Mouse (Mus musculus) hindbrain, embryonic 16.5 days (tissue): ENCODE measurements at regions not wholly inside any gene's neighbourhood (a gene's known extent, or its start where the extent isn't known, plus 50 kb on each side); places are given as distances from the start of the nearest gene placed in this dataset.

Experiments
- ATAC-seq: fragments of 200-750 bp; cut with Nextera tagmentation; 2 replicates; pipeline ENCODE4 v1.8.0; 2017; ENCODE audit warnings: moderate TSS enrichment, moderate library complexity
- H3K27ac ChIP-seq: fragments of 300-500 bp; sonication (generic); 2 replicates; pipeline ENCODE4 v1.5.1; 2014; ENCODE audit warnings: low read depth, mild to moderate bottlenecking, control low read depth, low read length, moderate library complexity
- H3K27me3 ChIP-seq: fragments of 300-500 bp; sonication (generic); replicated peaks from 2 replicates; pipeline ENCODE4 v1.6.1; 2014; ENCODE audit warnings: low read length; ENCODE audit not compliant: control insufficient read depth, insufficient read depth
- H3K36me3 ChIP-seq: fragments of 300-500 bp; sonication (generic); 2 replicates; pipeline ENCODE4 v1.6.1; 2014; ENCODE audit warnings: mild to moderate bottlenecking, low read length, moderate library complexity, mixed read lengths; ENCODE audit not compliant: control insufficient read depth, insufficient read depth
- H3K4me1 ChIP-seq: fragments of 300-500 bp; sonication (generic); 2 replicates; pipeline ENCODE4 v1.6.1; 2014; ENCODE audit warnings: low read depth, low read length; ENCODE audit not compliant: control insufficient read depth, insufficient read depth
- H3K4me2 ChIP-seq: fragments of 300-500 bp; sonication (generic); 2 replicates; pipeline ENCODE4 v1.6.1; 2014; ENCODE audit warnings: mild to moderate bottlenecking, low read length, control low read depth, moderate library complexity
- H3K4me3 ChIP-seq: fragments of 300-500 bp; sonication (generic); 2 replicates; pipeline ENCODE4 v1.5.1; 2014; ENCODE audit warnings: mild to moderate bottlenecking, low read length, control low read depth, moderate library complexity
- H3K9ac ChIP-seq: fragments of 300-500 bp; sonication (generic); 2 replicates; pipeline ENCODE4 v1.6.1; 2014; ENCODE audit warnings: low read depth, mild to moderate bottlenecking, control low read depth, low read length, moderate library complexity
- H3K9me3 ChIP-seq: fragments of 300-500 bp; sonication (generic); 2 replicates; pipeline ENCODE4 v1.6.1; 2014; ENCODE audit warnings: mild to moderate bottlenecking, low read length, moderate library complexity; ENCODE audit not compliant: control insufficient read depth
- WGBS: fragments of 180-500 bp; shearing (Covaris S2); extraction: QIAGEN DNeasy Blood & Tissue Kit; methylation state at CpG from one replicate; pipeline ENCODE4 v1.1.7; 2014; 5-methylcytosine and 5-hydroxymethylcytosine counted together

- WGBS: 9% methylated on average over 9 of the region's 9 CpGs
- peaks cover 26% of the 10 kb centered on the region for H3K4me1 ChIP-seq
- peak overlapping the region; percentile 20; the same call in 1 of the 2 replicates for H3K9ac ChIP-seq
- H3K27ac ChIP-seq: peak overlapping the region; percentile 70
- no peaks in the 10 kb centered on the region for H3K9me3 ChIP-seq
- ATAC-seq: no peak
- no peak overlapping the region for H3K4me3 ChIP-seq
- peak overlapping the region; percentile 34; the same call in 1 of the 2 replicates for H3K4me2 ChIP-seq
- H3K36me3 ChIP-seq: no peaks in the 10 kb centered on the region
- no peaks in the 10 kb centered on the region for H3K27me3 ChIP-seq
Observed at GRCm38 (mm10) chr2:116971666-116972613, 93.4 kb downstream of the Tmco5 start.

- ATAC-seq: no peak
- H3K36me3 ChIP-seq: no peaks in the 10 kb centered on the region
- peak overlapping the region; percentile 20; the same call in 1 of the 2 replicates for H3K9ac ChIP-seq
- no peak overlapping the region for H3K4me3 ChIP-seq
- H3K27me3 ChIP-seq: no peaks in the 10 kb centered on the region
- peak overlapping the region; percentile 45; the same call in 1 of the 2 replicates for H3K27ac ChIP-seq
- H3K9me3 ChIP-seq: no peaks in the 10 kb centered on the region
- peaks cover 30% of the 10 kb centered on the region for H3K4me1 ChIP-seq
- peak overlapping the region; percentile 34; the same call in 1 of the 2 replicates for H3K4me2 ChIP-seq
- under 1% methylated on average over 6 of the region's 6 CpGs for WGBS
Observed at GRCm38 (mm10) chr2:116972614-116972985, 94.1 kb downstream of the Tmco5 start.

- no peak for ATAC-seq
- no peak overlapping the region for H3K27ac ChIP-seq
- H3K27me3 ChIP-seq: no peaks in the 10 kb centered on the region
- H3K4me2 ChIP-seq: no peak overlapping the region
- 39% methylated on average over 3 of the region's 3 CpGs for WGBS
- no peak overlapping the region for H3K4me3 ChIP-seq
- no peak overlapping the region for H3K9ac ChIP-seq
- H3K4me1 ChIP-seq: peaks cover 30% of the 10 kb centered on the region
- H3K9me3 ChIP-seq: no peaks in the 10 kb centered on the region
- no peaks in the 10 kb centered on the region for H3K36me3 ChIP-seq
Observed at GRCm38 (mm10) chr2:116973441-116973840, 95.0 kb downstream of the Tmco5 start.

- Histone ChIP-seq H3K27me3 (no peaks in the 10 kb centered on the region), H3K4me3 (no peak overlapping the region), H3K9me3 (no peaks in the 10 kb centered on the region), H3K36me3 (no peaks in the 10 kb centered on the region), H3K4me2 (no peak overlapping the region), H3K9ac (no peak overlapping the region), H3K27ac (no peak overlapping the region), H3K4me1 (peaks cover 30% of the 10 kb centered on the region)
- 65% methylated on average over 9 of the region's 9 CpGs for WGBS
- no peak for ATAC-seq
Observed at GRCm38 (mm10) chr2:116974152-116974551, 95.7 kb downstream of the Tmco5 start.

GRCm38 (mm10) chr2:116974569-116975060 is 96.1 kb downstream of the Tmco5 start:
- Histone ChIP-seq H3K36me3 (no peaks in the 10 kb centered on the region), H3K27me3 (no peaks in the 10 kb centered on the region), H3K4me2 (peak overlapping the region; percentile 77), H3K27ac (peak overlapping the region; percentile 89), H3K9me3 (no peaks in the 10 kb centered on the region), H3K4me3 (no peak overlapping the region), H3K4me1 (peaks cover 30% of the 10 kb centered on the region), H3K9ac (no peak overlapping the region)
- no peak for ATAC-seq
- WGBS: 8% methylated on average over 7 of the region's 7 CpGs

- H3K4me3 ChIP-seq: peak overlapping the region; percentile 54
- no peaks in the 10 kb centered on the region for H3K27me3 ChIP-seq
- no peak; the same call in 1 of the 2 replicates for ATAC-seq
- peak overlapping the region; percentile 77 for H3K4me2 ChIP-seq
- 1% methylated on average over 14 of the region's 14 CpGs for WGBS
- H3K9ac ChIP-seq: peak overlapping the region; percentile 81
- H3K4me1 ChIP-seq: peaks cover 34% of the 10 kb centered on the region
- peak overlapping the region; percentile 89 for H3K27ac ChIP-seq
- H3K9me3 ChIP-seq: no peaks in the 10 kb centered on the region
- no peaks in the 10 kb centered on the region for H3K36me3 ChIP-seq
Observed at GRCm38 (mm10) chr2:116975091-116975600, 96.7 kb downstream of the Tmco5 start.

- under 1% methylated on average over 50 of the region's 54 CpGs for WGBS
- H3K9ac ChIP-seq: peak overlapping the region; percentile 81
Observed at GRCm38 (mm10) chr2:116975601-116976431, 97.3 kb downstream of the Tmco5 start.

GRCm38 (mm10) chr2:116976432-116976750 is 97.9 kb downstream of the Tmco5 start:
- ATAC-seq: no peak; the same call in 1 of the 2 replicates
- peaks cover 34% of the 10 kb centered on the region for H3K4me1 ChIP-seq
- peak overlapping the region; percentile 77 for H3K4me2 ChIP-seq
- H3K27me3 ChIP-seq: no peaks in the 10 kb centered on the region
- no peak overlapping the region; the same call in 1 of the 2 replicates for H3K4me3 ChIP-seq
- H3K9ac ChIP-seq: peak overlapping the region; percentile 49; the same call in 1 of the 2 replicates
- H3K9me3 ChIP-seq: no peaks in the 10 kb centered on the region
- H3K36me3 ChIP-seq: no peaks in the 10 kb centered on the region
- WGBS: 2% methylated on average over 7 of the region's 7 CpGs
- peak overlapping the region; percentile 89 for H3K27ac ChIP-seq

More at GRCm38 (mm10) chr2:116975601-116976431, 97.3 kb downstream of the Tmco5 start:
- ATAC-seq: peak; percentile 96
- Histone ChIP-seq H3K27me3 (no peaks in the 10 kb centered on the region), H3K4me2 (peak overlapping the region; percentile 77), H3K9me3 (no peaks in the 10 kb centered on the region), H3K4me1 (peaks cover 34% of the 10 kb centered on the region), H3K36me3 (no peaks in the 10 kb centered on the region), H3K27ac (peak overlapping the region; percentile 89), H3K4me3 (peak overlapping the region; percentile 54)
